Mouse (Mus musculus) midbrain, embryonic 16.5 days (tissue): Measurements from ENCODE around the gene Eif4a1. TPM values are rescaled to one million over a fixed set of nuclear protein-coding genes. Genes with fewer than 3 reads are reported as not detected.

Source experiments
- ATAC-seq: fragments of 200-750 bp; cut with Nextera tagmentation; 2 replicates; pipeline ENCODE4 v1.8.0; 2017; ENCODE audit warnings: moderate TSS enrichment
- H3K27ac ChIP-seq: fragments of 300-500 bp; sonication (generic); 2 replicates; pipeline ENCODE4 v1.5.1; 2014; ENCODE audit warnings: mild to moderate bottlenecking, low read length, mixed read lengths
- H3K27me3 ChIP-seq: fragments of 300-500 bp; sonication (generic); 2 replicates; pipeline ENCODE4 v1.6.1; 2014; ENCODE audit warnings: low read depth, low read length, mixed read lengths; ENCODE audit not compliant: control insufficient read depth, insufficient read depth
- H3K36me3 ChIP-seq: fragments of 300-500 bp; sonication (generic); 2 replicates; pipeline ENCODE4 v1.6.1; 2014; ENCODE audit warnings: mild to moderate bottlenecking, low read length, moderate library complexity, mixed read lengths; ENCODE audit not compliant: control insufficient read depth, insufficient read depth
- H3K4me1 ChIP-seq: fragments of 300-500 bp; sonication (generic); 2 replicates; pipeline ENCODE4 v1.6.1; 2014; ENCODE audit warnings: mild to moderate bottlenecking, low read length, mixed read lengths; ENCODE audit not compliant: control insufficient read depth, insufficient read depth
- H3K4me2 ChIP-seq: fragments of 300-500 bp; sonication (generic); 2 replicates; pipeline ENCODE4 v1.6.1; 2014; ENCODE audit warnings: mild to moderate bottlenecking, low read length, mixed read lengths
- H3K4me3 ChIP-seq: fragments of 300-500 bp; sonication (generic); 2 replicates; pipeline ENCODE4 v1.5.1; 2014; ENCODE audit warnings: low read depth, mild to moderate bottlenecking, low read length, moderate library complexity, mixed read lengths
- H3K9ac ChIP-seq: fragments of 300-500 bp; sonication (generic); 2 replicates; pipeline ENCODE4 v1.6.1; 2014; ENCODE audit warnings: low read depth, low read length, mixed read lengths
- H3K9me3 ChIP-seq: fragments of 300-500 bp; sonication (generic); replicated peaks from 2 replicates; pipeline ENCODE4 v1.6.1; 2014; ENCODE audit warnings: mild to moderate bottlenecking, low read length, mixed read lengths; ENCODE audit not compliant: control insufficient read depth, poor library complexity, severe bottlenecking
- WGBS: fragments of 180-500 bp; shearing (Covaris S2); extraction: QIAGEN DNeasy Blood & Tissue Kit; methylation state at CpG from one replicate; pipeline ENCODE4 v1.1.7; 2014; 5-methylcytosine and 5-hydroxymethylcytosine counted together
- polyA plus RNA-seq: library from polyadenylated mRNA; unstranded; fragments of >200 nt; fragmentation: Nextera tagmentation; extraction: Ambion mirVana; gene quantifications from 2 replicates; pipeline ENCODE4 v1.2.1, GENCODE M21; 2015

Eif4a1 gene
- 477 and 496 TPM in 2 replicates for polyA plus RNA-seq

- H3K9ac ChIP-seq: peak within 1 kb of the TSS; percentile 99
- ATAC-seq: peak; percentile 97
- peak within 1 kb of the TSS; percentile 95 for H3K4me2 ChIP-seq
- peaks cover 42% of the 10 kb centered on the region for H3K36me3 ChIP-seq
- peaks cover 25% of the 10 kb centered on the region for H3K4me1 ChIP-seq
- H3K4me3 ChIP-seq: peak within 1 kb of the TSS; percentile 97
- under 1% methylated on average over 36 of the region's 36 CpGs for WGBS
- H3K27ac ChIP-seq: peak within 1 kb of the TSS; percentile 98
- H3K27me3 ChIP-seq: no peaks in the 10 kb centered on the region
- no peaks in the 10 kb centered on the region for H3K9me3 ChIP-seq
Observed at GRCm38 (mm10) chr11:69672211-69672706, at the start of gene Eif4a1. TSS of gene Eif4a1 (minus strand) at chr11:69672423.

- Histone ChIP-seq H3K9ac (no peak overlapping the region), H3K4me3 (no peak overlapping the region), H3K4me1 (no peaks in the 10 kb centered on the region), H3K27me3 (no peaks in the 10 kb centered on the region), H3K4me2 (no peak overlapping the region), H3K36me3 (no peaks in the 10 kb centered on the region), H3K27ac (no peak overlapping the region), H3K9me3 (no peaks in the 10 kb centered on the region)
- no peak for ATAC-seq
- WGBS: 85% methylated on average over 6 of the region's 6 CpGs
Observed at GRCm38 (mm10) chr11:69720852-69721251, 48.6 kb upstream of the Eif4a1 start.

- no peak overlapping the region for H3K27ac ChIP-seq
- H3K27me3 ChIP-seq: no peaks in the 10 kb centered on the region
- no peaks in the 10 kb centered on the region for H3K9me3 ChIP-seq
- ATAC-seq: no peak
- H3K9ac ChIP-seq: no peak overlapping the region
- WGBS: 69% methylated on average over 6 of the region's 6 CpGs
- no peaks in the 10 kb centered on the region for H3K36me3 ChIP-seq
- no peaks in the 10 kb centered on the region for H3K4me1 ChIP-seq
- H3K4me2 ChIP-seq: no peak overlapping the region
- no peak overlapping the region for H3K4me3 ChIP-seq
Observed at GRCm38 (mm10) chr11:69719423-69719822, 47.2 kb upstream of the Eif4a1 start.

- Histone ChIP-seq H3K4me3 (no peak overlapping the region), H3K27ac (no peak overlapping the region), H3K36me3 (no peaks in the 10 kb centered on the region), H3K9me3 (no peaks in the 10 kb centered on the region), H3K4me2 (0 out of 2 replicates have a peak overlapping the region, but pooled peaks have one; percentile 7), H3K27me3 (no peaks in the 10 kb centered on the region), H3K4me1 (no peaks in the 10 kb centered on the region), H3K9ac (0 out of 2 replicates have a peak overlapping the region, but pooled peaks have one; percentile 11)
- 22% methylated on average over 15 of the region's 15 CpGs for WGBS
- no peak for ATAC-seq
Observed at GRCm38 (mm10) chr11:69718661-69719060, 46.4 kb upstream of the Eif4a1 start.

GRCm38 (mm10) chr11:69716953-69717352 lies 44.7 kb upstream of the Eif4a1 start:
- no peak for ATAC-seq
- WGBS: 71% methylated on average over 4 of the region's 4 CpGs
- H3K4me2 ChIP-seq: no peak overlapping the region

GRCm38 (mm10) chr11:69715929-69716328 lies 43.7 kb upstream of the Eif4a1 start:
- Histone ChIP-seq H3K9me3 (no peaks in the 10 kb centered on the region), H3K4me2 (no peak overlapping the region), H3K27me3 (no peaks in the 10 kb centered on the region), H3K4me1 (no peaks in the 10 kb centered on the region), H3K4me3 (no peak overlapping the region), H3K36me3 (no peaks in the 10 kb centered on the region), H3K27ac (no peak overlapping the region), H3K9ac (no peak overlapping the region)
- ATAC-seq: no peak
- WGBS: 28% methylated on average over 5 of the region's 5 CpGs

More at GRCm38 (mm10) chr11:69716953-69717352, 44.7 kb upstream of the Eif4a1 start:
- H3K27me3 ChIP-seq: no peaks in the 10 kb centered on the region
- H3K9me3 ChIP-seq: no peaks in the 10 kb centered on the region
- H3K36me3 ChIP-seq: no peaks in the 10 kb centered on the region
- H3K27ac ChIP-seq: no peak overlapping the region
- no peaks in the 10 kb centered on the region for H3K4me1 ChIP-seq
- no peak overlapping the region for H3K9ac ChIP-seq
- no peak overlapping the region for H3K4me3 ChIP-seq

GRCm38 (mm10) chr11:69715482-69715881 lies 43.3 kb upstream of the Eif4a1 start:
- 57% methylated on average over 9 of the region's 9 CpGs for WGBS

GRCm38 (mm10) chr11:69714636-69715329 lies 42.6 kb upstream of the Eif4a1 start:
- H3K27ac ChIP-seq: no peak overlapping the region
- no peak for ATAC-seq
- 70% methylated on average over 18 of the region's 18 CpGs for WGBS
- no peaks in the 10 kb centered on the region for H3K27me3 ChIP-seq
- H3K9me3 ChIP-seq: no peaks in the 10 kb centered on the region
- H3K36me3 ChIP-seq: no peaks in the 10 kb centered on the region
- no peak overlapping the region for H3K9ac ChIP-seq
- H3K4me2 ChIP-seq: no peak overlapping the region
- no peak overlapping the region for H3K4me3 ChIP-seq
- H3K4me1 ChIP-seq: no peaks in the 10 kb centered on the region

More at GRCm38 (mm10) chr11:69715482-69715881, 43.3 kb upstream of the Eif4a1 start:
- no peak overlapping the region for H3K4me3 ChIP-seq
- H3K27ac ChIP-seq: no peak overlapping the region
- no peaks in the 10 kb centered on the region for H3K9me3 ChIP-seq
- no peaks in the 10 kb centered on the region for H3K36me3 ChIP-seq
- no peak overlapping the region for H3K4me2 ChIP-seq
- no peaks in the 10 kb centered on the region for H3K27me3 ChIP-seq
- H3K9ac ChIP-seq: no peak overlapping the region
- ATAC-seq: no peak
- no peaks in the 10 kb centered on the region for H3K4me1 ChIP-seq

- Histone ChIP-seq H3K4me2 (no peak overlapping the region), H3K9ac (no peak overlapping the region), H3K27me3 (no peaks in the 10 kb centered on the region), H3K9me3 (no peaks in the 10 kb centered on the region), H3K4me1 (no peaks in the 10 kb centered on the region), H3K4me3 (no peak overlapping the region), H3K27ac (no peak overlapping the region), H3K36me3 (no peaks in the 10 kb centered on the region)
- no peak for ATAC-seq
- WGBS: 80% methylated on average over 20 of the region's 20 CpGs
Observed at GRCm38 (mm10) chr11:69712954-69713672, 40.9 kb upstream of the Eif4a1 start.
